Mouse (Mus musculus) kidney, adult 2 months (tissue): ENCODE results near the gene Pde4c. TPM values are rescaled to one million over a fixed set of nuclear protein-coding genes. Genes with fewer than 3 reads are reported as not detected.

Experiments
- DNase-seq: peaks from one replicate; pipeline ENCODE4 v3.0.0; 2021
- H3K27ac ChIP-seq: fragments of 200-500 bp; 2 replicates; pipeline ENCODE4 v1.5.1; 2012; ENCODE audit warnings: low read depth, low read length, control low read depth, inconsistent platforms; ENCODE audit not compliant: insufficient read depth
- H3K27me3 ChIP-seq: fragments of 200-500 bp; replicated peaks from 2 replicates; pipeline ENCODE4 v1.6.1; 2012; ENCODE audit warnings: mild to moderate bottlenecking, moderate library complexity, low read length, inconsistent platforms; ENCODE audit not compliant: control insufficient read depth, insufficient read depth
- H3K36me3 ChIP-seq: fragments of 200-500 bp; 2 replicates; pipeline ENCODE4 v1.6.1; 2012; ENCODE audit warnings: mild to moderate bottlenecking, moderate library complexity, low read length, inconsistent platforms; ENCODE audit not compliant: control insufficient read depth, insufficient read depth
- H3K4me1 ChIP-seq: fragments of 200-500 bp; 2 replicates; pipeline ENCODE4 v1.6.1; 2011; ENCODE audit warnings: low read length; ENCODE audit not compliant: control insufficient read depth, insufficient read depth
- H3K4me3 ChIP-seq: fragments of 200-500 bp; 2 replicates; pipeline ENCODE4 v1.5.1; 2011; ENCODE audit warnings: mild to moderate bottlenecking, low read depth, low read length, control low read depth; ENCODE audit not compliant: insufficient read depth
- CTCF ChIP-seq: fragments of 200-500 bp; conservative IDR thresholded peaks from 2 replicates; pipeline ENCODE4 v1.5.1; 2011; ENCODE audit warnings: low read depth, mild to moderate bottlenecking, control low read depth, low read length, moderate library complexity, mixed read lengths; ENCODE audit not compliant: insufficient read depth, insufficient read length
- POLR2A ChIP-seq: fragments of 200-500 bp; IDR thresholded peaks from one replicate; pipeline ENCODE4 v1.6.1; 2011; ENCODE audit warnings: low read depth, low read length, control low read depth
- WGBS: fragments of 180-500 bp; shearing (Covaris S2); methylation state at CpG from one replicate; pipeline ENCODE4 v1.1.7; 2018; 5-methylcytosine and 5-hydroxymethylcytosine counted together
- polyA plus RNA-seq: library from polyadenylated mRNA; depleted of rRNA; stranded (reverse); fragments of >200 nt; gene quantifications from 2 replicates; pipeline ENCODE4 v1.2.3, GENCODE M21; 2012

The Pde4c gene
- polyA plus RNA-seq, 1 experiment = 81.6 TPM

GRCm38 (mm10) chr8:70680039-70680438 lies 43.5 kb upstream of the Pde4c start:
- DNase-seq = peak; percentile 95
- Histone ChIP-seq H3K27me3 (no peaks in the 10 kb centered on the region), H3K4me3 (no peak overlapping the region), H3K4me1 (peaks cover 30% of the 10 kb centered on the region), H3K27ac (peak overlapping the region; percentile 57), H3K36me3 (no peaks in the 10 kb centered on the region)
- TF ChIP-seq CTCF (no peak), POLR2A (no peak)
- 51% methylated on average over 3 of the region's 3 CpGs for WGBS

GRCm38 (mm10) chr8:70681410-70681809 lies 42.1 kb upstream of the Pde4c start:
- Histone ChIP-seq H3K27ac (no peak overlapping the region), H3K4me1 (peaks cover 29% of the 10 kb centered on the region), H3K36me3 (no peaks in the 10 kb centered on the region), H3K4me3 (no peak overlapping the region), H3K27me3 (no peaks in the 10 kb centered on the region)
- no peak for TF ChIP-seq POLR2A
- no peak for TF ChIP-seq CTCF
- no peak for DNase-seq
- WGBS = 87% methylated on average over 3 of the region's 3 CpGs

GRCm38 (mm10) chr8:70682193-70682592 lies 41.3 kb upstream of the Pde4c start:
- TF ChIP-seq POLR2A = no peak
- TF ChIP-seq CTCF = no peak
- no peak overlapping the region for H3K27ac ChIP-seq
- 24% methylated on average over 19 of the region's 19 CpGs for WGBS
- H3K4me3 ChIP-seq = no peak overlapping the region
- H3K36me3 ChIP-seq = no peaks in the 10 kb centered on the region
- H3K27me3 ChIP-seq = no peaks in the 10 kb centered on the region
- peak; percentile 64 for DNase-seq
- H3K4me1 ChIP-seq = peaks cover 29% of the 10 kb centered on the region

- Histone ChIP-seq H3K4me3 (no peak overlapping the region), H3K27me3 (no peaks in the 10 kb centered on the region), H3K4me1 (peaks cover 28% of the 10 kb centered on the region), H3K27ac (no peak overlapping the region), H3K36me3 (no peaks in the 10 kb centered on the region)
- TF ChIP-seq CTCF (no peak), POLR2A (no peak)
- 81% methylated on average over 3 of the region's 3 CpGs for WGBS
- no peak for DNase-seq
Measured at GRCm38 (mm10) chr8:70682692-70683091, 40.8 kb upstream of the Pde4c start.

- DNase-seq = no peak
- no peak for TF ChIP-seq CTCF
- TF ChIP-seq POLR2A = no peak
- Histone ChIP-seq H3K4me1 (peaks cover 26% of the 10 kb centered on the region), H3K36me3 (no peaks in the 10 kb centered on the region), H3K27ac (no peak overlapping the region), H3K4me3 (no peak overlapping the region), H3K27me3 (no peaks in the 10 kb centered on the region)
- WGBS = 60% methylated on average over 7 of the region's 7 CpGs
Measured at GRCm38 (mm10) chr8:70684291-70684690, 39.2 kb upstream of the Pde4c start.

GRCm38 (mm10) chr8:70687576-70687975 lies 35.9 kb upstream of the Pde4c start:
- peak overlapping the region; percentile 45; the same call in 1 of the 2 replicates for H3K27ac ChIP-seq
- H3K27me3 ChIP-seq = no peaks in the 10 kb centered on the region
- no peak overlapping the region for H3K4me3 ChIP-seq
- H3K4me1 ChIP-seq = peaks cover 21% of the 10 kb centered on the region
- DNase-seq = peak; percentile 91
- TF ChIP-seq POLR2A (no peak), CTCF (no peak)
- 20% methylated on average over 8 of the region's 8 CpGs for WGBS
- no peaks in the 10 kb centered on the region for H3K36me3 ChIP-seq

- WGBS = 71% methylated on average over 3 of the region's 3 CpGs
- TF ChIP-seq CTCF = no peak
- no peak for TF ChIP-seq POLR2A
- no peaks in the 10 kb centered on the region for H3K36me3 ChIP-seq
- H3K27me3 ChIP-seq = no peaks in the 10 kb centered on the region
- no peak for DNase-seq
- peaks cover 21% of the 10 kb centered on the region for H3K4me1 ChIP-seq
- no peak overlapping the region for H3K4me3 ChIP-seq
- no peak overlapping the region for H3K27ac ChIP-seq
Measured at GRCm38 (mm10) chr8:70688136-70688535, 35.4 kb upstream of the Pde4c start.
